Mouse (Mus musculus): ENCODE data around the gene Lhfp. TPM values are rescaled to one million over a fixed set of nuclear protein-coding genes. Genes with fewer than 3 reads are reported as not detected.
"Not testable (repeated sequence)": the region's sequence is repeated elsewhere in the genome, so short reads cannot be mapped to it uniquely, and the experiment has no call there.

Lhfp gene
- total RNA-seq, 4 experiments from 2014 or later, result 5.4 to 10.3 (median 7.5) TPM

DNA sequence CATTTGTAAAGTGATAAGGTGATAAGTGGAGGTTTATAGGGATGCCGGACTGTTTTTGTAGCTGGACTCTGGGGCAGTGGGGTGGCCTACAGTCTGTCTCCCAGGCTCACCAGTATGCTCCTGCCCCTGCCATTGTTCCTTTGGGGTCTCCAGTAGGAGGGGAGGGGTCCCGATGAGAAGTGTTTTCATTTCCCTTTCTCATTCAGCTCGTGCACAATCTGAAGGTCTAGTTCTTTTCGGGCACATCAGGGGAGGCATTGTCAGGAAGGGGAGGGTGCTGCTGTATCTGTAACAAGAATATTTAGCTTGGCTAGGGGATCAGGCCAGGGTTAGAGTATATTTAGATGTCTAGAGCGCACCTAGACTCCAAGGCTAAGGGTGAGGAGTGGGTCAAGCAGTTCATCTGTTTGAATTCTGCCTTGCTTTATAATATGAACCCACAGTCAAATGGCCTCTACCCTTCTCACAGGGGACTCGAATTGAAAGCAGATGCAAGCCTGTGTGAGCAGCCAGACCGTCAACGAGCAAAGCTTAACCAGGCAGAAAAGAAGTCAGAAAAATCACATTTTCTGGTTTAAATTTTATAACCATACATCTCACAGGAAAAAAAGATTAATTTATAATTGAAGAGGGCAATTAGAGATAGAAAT, 46.0 kb downstream of the Lhfp start:
- no peak for DNase-seq (ENCODE audit: low spot score in 2 of 2)

DNA sequence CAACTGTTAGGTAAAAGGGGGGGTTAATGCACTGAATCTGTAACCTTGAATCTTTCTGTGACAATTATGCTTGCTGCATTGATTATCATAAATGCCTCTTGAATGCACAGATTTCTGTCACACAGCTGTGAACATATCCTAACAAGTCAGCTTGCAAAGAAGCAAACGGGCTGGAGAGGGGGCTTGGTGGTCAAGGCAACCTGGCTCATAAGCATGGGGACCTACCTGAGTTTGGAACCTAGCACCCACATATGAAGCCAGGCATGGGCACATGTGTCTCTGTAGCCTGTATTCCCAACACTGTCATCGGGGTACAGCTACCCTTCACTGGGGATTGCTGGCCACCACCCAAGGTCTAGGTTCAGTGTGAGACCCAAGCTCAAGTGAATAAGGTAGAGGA, 48.6 kb downstream of the Lhfp start:
- no peak for DNase-seq (ENCODE audit: low spot score in 2 of 2)

DNA sequence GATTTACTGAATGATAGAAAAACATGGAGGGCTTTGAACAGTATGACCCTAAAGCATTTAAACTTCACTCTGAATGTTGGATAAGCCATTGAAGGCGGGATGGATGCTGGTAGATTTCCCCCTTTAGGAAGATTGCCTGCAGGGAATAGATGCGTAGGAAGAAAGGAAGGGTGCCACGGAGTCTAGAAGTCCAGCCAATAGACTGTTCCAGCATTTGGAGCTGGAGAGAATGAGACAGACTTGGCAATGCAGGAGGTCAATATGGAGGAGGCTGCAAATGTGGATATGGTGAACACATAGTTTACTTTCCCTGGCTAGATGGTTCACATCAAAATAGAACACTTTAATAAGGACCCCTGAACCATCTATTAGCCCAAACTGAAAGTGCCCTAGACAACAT, 58.9 kb downstream of the Lhfp start:
- DNase-seq (ENCODE audit: low spot score in 2 of 2), result no peak

DNA sequence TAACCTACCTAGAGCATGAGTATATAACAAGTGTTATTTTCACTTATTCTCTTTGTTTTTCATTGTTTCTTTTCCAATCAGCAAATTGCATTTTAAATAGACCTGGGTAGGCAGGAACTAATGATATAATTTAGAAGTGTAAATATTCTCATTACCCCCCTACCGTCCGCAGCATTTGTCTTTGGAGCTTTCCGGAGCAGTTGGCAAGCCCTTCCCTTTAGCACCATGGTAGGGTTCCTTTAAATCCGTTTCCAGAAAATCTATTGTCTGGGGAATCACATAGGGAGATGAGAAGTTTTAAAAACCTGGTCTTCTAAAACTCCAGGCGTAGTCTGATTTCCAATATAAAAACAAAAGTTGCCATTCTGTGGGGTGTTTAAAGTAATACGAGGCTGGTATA, 59.5 kb downstream of the Lhfp start:
- no peak for DNase-seq (ENCODE audit: low spot score in 2 of 2)

- no peak for DNase-seq (ENCODE audit: low spot score in 2 of 2)
Observed at GRCm38 (mm10) chr3:53101711-53102110, 60.4 kb downstream of the Lhfp start.

DNA sequence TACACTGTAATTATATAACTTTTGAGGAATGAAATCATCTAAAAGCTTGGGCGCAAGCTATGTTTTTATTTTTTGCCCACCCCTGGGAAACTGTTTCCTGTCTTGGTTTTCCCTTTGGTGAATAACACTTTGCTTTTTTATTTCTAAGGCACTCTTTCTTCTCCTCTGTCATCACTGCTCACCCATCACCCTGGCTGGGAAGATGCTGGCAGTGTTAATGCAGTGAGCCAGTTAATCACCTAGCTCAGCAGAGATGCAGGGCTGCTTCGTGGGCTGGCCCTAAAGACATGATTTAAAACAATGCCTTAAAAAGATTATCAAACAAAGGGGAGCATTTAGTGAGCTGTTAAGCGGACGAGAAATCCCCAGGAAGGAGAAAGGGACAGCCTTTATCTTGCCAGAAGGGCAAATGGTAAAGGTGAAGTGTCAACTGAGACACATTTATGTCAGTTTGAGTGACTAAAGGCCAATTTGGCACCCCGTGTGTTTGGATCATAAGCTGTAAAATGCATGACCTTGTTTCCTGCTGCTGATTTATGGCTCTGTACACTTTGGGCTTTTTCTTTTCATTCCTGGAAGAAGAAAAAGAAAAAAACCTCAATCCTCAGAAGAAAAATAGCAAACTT, 60.9 kb downstream of the Lhfp start:
- DNase-seq (ENCODE audit: low spot score in 2 of 2), result no peak

DNA sequence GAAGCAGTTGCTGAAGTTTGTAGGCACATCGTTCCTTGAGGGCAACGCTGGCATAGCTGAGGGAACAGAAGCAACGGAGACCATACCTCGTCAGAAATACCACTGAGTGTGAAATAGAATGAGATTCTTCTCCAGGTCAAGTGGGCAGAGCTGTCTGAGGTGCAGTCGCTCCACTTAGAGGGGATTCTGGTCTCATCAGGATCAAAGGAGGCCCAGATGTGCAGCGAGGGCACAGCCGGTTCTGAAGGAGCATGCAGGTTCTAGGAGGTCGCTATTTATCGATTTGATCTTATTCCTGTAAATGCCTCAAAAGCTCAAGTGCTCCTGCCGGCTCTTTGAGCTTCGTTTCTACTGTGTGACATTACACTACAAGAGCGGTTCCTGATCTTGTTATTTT, 61.4 kb downstream of the Lhfp start:
- no peak for DNase-seq (ENCODE audit: low spot score in 2 of 2)

DNA sequence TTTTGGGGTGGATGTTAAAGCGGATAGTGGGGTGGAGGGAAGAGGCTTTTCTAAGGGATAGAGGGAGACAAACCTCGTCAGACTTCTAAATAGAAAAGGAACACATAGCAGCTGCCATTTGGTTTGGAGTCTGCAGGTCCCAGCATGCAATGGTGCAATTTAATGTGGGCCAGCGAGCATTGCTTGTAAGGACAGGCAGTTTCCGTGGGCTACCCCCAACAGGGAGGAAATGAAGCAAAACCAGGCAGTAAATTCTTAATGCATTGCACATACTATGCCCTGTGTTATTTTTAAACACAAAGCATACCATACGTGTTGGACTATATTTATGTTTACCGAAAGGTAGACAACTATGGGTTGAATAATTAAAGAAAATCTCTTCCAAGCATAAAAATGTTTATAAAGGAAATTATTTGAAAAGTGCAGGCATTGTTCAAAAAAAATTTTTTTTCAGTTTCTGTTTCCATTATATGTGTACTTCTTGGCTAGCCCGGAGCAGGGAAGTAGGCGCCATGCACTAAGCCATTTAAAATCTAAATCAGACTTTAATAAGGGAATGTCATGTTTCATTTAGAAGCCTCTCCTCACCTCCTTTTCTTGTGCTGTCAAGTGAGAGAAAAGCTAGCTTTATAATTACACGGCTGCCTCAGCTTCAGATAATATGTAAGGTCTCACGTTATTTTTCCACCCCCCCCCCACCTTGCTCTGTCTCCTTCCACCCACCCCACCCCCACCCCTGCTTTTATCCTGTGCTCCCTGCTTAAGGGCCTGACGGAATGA, 67.5 kb downstream of the Lhfp start:
- no peak for DNase-seq (ENCODE audit: low spot score in 2 of 2)

- no peak for DNase-seq (ENCODE audit: low spot score in 2 of 2)
Observed at GRCm38 (mm10) chr3:53109879-53110278, 68.6 kb downstream of the Lhfp start.

DNA sequence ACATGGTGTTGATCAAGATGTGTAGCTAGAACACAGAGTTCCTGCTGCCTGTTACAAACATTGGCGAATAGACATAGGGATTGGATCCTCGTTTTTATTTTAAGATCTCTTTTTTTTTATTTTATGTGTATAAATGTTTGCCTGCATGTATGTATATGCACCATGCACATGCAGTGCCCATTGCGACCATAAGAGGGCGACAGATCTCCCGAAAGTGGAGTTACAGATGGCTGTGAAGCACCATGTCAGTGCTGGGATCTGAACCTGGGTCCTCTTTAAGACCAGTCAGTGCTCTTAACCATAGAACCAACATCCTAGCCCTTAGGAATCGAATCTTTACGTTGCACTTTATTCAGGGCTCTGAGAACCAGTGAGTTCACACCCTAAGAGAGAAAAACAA, 70.7 kb downstream of the Lhfp start:
- no peak for DNase-seq (ENCODE audit: low spot score in 2 of 2)

DNA sequence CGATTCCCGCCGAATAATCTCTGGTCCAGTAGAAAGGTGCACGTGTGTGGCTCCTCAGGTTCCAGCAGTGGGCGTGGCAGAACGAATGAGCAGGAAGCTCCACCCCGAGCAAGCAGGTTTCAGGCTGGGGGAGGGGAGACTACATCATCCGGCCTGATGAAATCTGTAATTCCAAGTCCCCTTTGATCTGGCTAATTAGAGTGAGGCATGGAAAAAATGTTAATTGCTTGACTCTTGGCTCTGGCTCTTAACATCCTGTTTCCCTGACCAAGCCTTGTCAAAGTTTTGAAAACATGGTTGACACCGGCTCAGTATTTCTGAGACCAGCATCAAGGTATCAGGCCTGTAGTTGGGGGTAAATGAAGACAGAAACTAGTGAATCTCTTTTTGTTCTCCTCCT, 77.4 kb downstream of the Lhfp start:
- DNase-seq (ENCODE audit: low spot score in 2 of 2), result not testable (repeated sequence)

GRCm38 (mm10) chr3:53119978-53120377, 78.7 kb downstream of the Lhfp start:
- no peak for DNase-seq (ENCODE audit: low spot score in 2 of 2)

GRCm38 (mm10) chr3:53125495-53125894, 84.2 kb downstream of the Lhfp start:
- no peak for DNase-seq (ENCODE audit: low spot score in 2 of 2)

- no peak for DNase-seq (ENCODE audit: low spot score in 2 of 2)
Observed at GRCm38 (mm10) chr3:53138785-53139184, 97.5 kb downstream of the Lhfp start.

DNA sequence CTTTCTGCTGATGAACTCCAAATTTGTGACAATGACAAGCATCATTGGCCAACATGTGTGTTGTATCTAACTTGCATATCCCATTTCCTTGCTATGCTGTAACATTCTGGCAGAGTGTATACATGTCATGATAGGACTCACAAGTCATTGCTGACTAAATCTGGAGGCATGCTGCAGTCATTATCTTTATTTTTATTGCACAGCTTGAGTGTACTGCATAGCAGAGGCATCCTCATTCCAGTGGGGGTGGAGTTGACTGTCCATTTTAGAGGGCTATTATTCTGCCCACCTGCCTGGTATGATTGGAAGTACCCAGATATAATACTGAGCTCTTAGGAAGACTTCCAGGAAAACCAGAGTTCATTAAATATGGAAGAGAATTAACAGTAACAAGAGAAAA, 97.9 kb downstream of the Lhfp start:
- DNase-seq (ENCODE audit: low spot score in 2 of 2), result no peak

DNA sequence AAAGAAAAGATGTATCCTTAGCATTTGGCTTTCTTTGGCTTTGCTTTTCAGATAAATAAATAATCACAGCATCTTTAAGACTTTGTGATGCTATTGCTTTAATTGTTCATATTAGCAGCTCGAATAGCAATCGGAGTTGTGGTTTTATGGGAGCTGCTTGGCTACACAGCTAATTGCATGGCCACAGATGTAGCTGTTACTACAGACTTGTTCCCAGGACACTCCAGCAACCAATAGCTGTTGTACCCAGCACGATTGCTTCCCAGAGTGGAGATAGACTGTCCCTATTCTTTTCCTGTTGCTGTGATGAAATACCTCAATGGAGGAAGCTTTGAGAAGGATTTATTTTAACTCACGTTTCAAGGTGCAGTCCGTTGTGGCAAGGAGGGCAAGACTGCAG, 98.3 kb downstream of the Lhfp start:
- DNase-seq (ENCODE audit: low spot score in 2 of 2), result no peak

DNA sequence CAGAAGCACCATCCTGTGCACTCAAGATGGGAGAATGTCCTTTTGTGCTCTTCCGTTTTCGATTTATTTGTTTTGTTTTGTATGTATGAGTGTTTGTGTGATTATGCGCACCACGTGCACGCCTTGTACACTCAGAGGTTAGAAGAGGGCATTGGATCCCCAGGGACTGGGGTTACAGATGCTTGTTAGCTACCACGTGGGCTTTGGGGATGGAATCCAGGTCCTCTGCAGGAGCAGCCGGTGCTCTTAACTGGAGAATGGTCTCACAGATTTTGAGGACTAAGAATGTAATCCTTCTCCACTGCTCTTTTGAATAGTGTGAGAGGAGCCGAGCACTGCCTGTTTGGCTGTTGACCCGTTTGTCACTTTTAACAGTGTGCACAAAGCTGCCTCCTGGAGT, 101.2 kb downstream of the Lhfp start:
- DNase-seq (ENCODE audit: low spot score in 2 of 2), result peak in 1 of 2 experiments; percentile 19

GRCm38 (mm10) chr3:53145526-53145925, 104.2 kb downstream of the Lhfp start:
- DNase-seq (ENCODE audit: low spot score in 2 of 2), result no peak

GRCm38 (mm10) chr3:53145946-53146345, 104.6 kb downstream of the Lhfp start:
- DNase-seq (ENCODE audit: low spot score in 2 of 2), result no peak

- DNase-seq (ENCODE audit: low spot score in 2 of 2), result no peak
Observed at GRCm38 (mm10) chr3:53147001-53147400, 105.7 kb downstream of the Lhfp start.

DNA sequence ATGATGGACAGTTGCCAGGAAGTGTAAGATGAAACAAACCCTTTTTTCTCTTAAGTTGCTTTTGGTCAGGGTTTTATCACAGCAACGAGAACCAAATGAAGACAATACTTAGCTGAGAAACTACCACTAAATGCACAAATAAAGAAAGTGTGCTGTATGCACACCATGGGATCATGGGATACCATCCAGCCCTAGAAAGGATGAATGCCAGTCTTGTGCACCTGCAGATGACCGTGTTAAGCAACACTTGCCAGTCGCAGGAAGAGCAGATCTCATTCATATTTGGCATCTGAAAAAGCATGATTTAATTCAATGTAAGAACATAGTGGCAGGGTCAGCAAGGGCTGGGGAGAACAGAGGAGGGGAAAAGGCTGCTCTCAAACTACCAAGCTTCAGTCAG, 107.4 kb downstream of the Lhfp start:
- DNase-seq (ENCODE audit: low spot score in 2 of 2), result no peak

DNA sequence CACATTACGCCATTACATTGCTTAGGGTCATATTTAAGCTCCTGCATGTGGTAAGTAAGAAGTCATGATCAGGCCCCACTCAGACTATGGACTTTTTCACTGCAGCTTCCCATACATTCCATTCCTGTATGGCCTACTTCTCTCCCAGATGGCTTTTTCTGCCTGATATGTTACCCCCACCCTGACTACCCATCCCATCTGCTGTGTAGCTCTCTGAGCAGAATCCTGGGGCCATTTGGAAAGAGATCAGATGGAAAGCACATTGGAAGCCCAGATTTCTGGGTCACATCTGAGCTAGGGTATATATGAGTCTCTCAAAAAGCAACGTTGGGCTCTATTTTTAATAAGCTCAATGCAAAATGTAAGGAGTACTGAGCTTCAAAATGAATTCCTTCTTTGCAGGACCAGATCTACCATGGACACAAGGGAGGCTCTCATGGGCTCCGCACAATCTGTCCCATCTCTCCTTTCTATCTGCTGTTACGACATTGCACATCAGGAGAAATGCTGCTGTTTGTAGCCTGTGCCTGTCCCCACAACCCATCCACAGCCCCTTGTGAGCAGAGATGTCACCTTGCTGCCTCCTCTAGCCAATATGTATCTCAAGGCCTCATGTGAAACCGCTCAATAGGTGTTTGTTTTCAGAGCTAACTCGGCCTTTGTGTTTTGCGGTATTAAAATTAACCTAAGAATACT, 108.4 kb downstream of the Lhfp start:
- DNase-seq (ENCODE audit: low spot score in 2 of 2), result no peak

All from gastrocnemius, adult 8-10 months (tissue).